Mouse (Mus musculus): ENCODE results near the gene Tmem217. TPM values are rescaled to one million over a fixed set of nuclear protein-coding genes. Genes with fewer than 3 reads are reported as not detected.

Tmem217 gene
- total RNA-seq (2012; rRNA removed) (2.3 and 2.5 TPM in 2 replicates), polyA plus RNA-seq (2012; ENCODE audit: insufficient read depth in 1 of 2, insufficient read length in 2 of 2, low read depth in 1 of 2, low replicate concordance in 2 of 2, missing spikeins in 1 of 2) (1 to 10 TPM in 1 of 2 experiments, not detected in 1; 4.5 TPM)

DNA sequence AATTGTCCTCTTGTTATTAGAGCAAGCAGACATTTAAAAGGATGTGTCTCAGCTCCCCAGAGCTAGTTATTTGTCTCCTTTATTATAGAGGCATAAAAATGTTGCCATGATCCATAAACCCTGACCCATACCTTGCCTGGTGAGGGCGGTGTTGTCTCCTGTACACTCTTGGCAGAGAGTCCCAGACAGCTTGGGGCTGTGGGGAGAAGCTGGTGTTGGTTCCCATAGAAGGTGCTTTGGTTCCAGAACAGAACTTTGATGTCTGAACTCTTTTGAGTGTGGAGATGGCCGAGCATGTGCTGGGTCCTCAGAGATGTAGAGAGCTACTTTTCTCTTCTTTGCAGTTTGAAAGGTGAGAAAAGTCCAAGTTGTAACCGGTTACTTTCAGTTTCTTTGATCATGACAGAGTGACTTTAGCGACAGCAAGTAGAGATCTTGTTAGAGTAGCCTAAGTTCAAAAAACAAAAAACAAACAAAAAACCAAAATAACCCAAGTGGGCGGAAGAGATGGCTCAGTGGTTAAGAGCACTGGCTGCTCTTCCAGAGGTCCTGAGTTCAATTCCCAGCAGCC, at the start of gene Tmem217:
TSS of gene Tmem217 (minus strand) at position 224 of the 571 bp plus-strand sequence.
- no peak within 1 kb of the TSS for H3K27ac ChIP-seq (ENCODE audit: control insufficient read depth, low read depth, low read length)
- DNase-seq (ENCODE audit: low read depth, low spot score): no peak
- H3K4me1 ChIP-seq (ENCODE audit: control insufficient read depth in 1 of 2, insufficient read depth in 2 of 2, low read length in 2 of 2): peaks cover 14 to 19% of the 10 kb centered on the region in 2 experiments
- H3K36me3 ChIP-seq (ENCODE audit: control insufficient read depth in 1 of 2, insufficient read depth in 2 of 2, low read length in 2 of 2): peaks cover 0 to 23% of the 10 kb centered on the region in 2 experiments; a peak in 3 of 4 replicates
- no peak within 1 kb of the TSS for H3K9ac ChIP-seq (ENCODE audit: control insufficient read depth, low read depth, low read length, poor library complexity, severe bottlenecking)
- no peak within 1 kb of the TSS for H3K4me3 ChIP-seq (ENCODE audit: control insufficient read depth in 1 of 2, insufficient read depth in 1 of 2, low read depth in 2 of 2, low read length in 2 of 2)
- peaks cover 25% of the 10 kb centered on the region for H3K79me2 ChIP-seq (ENCODE audit: control insufficient read depth, insufficient read depth, low read length, poor library complexity)
- H3K9me3 ChIP-seq (replicated peaks; ENCODE audit: insufficient read depth, low read length): no peaks in the 10 kb centered on the region
- no peak for TF ChIP-seq RAD21 (IDR thresholded peaks at IDR 0.05; ENCODE audit: low read depth, low read length)
- H3K27me3 ChIP-seq (ENCODE audit: control insufficient read depth in 1 of 2, insufficient read depth in 2 of 2, low read length in 2 of 2): no peaks in the 10 kb centered on the region

DNA sequence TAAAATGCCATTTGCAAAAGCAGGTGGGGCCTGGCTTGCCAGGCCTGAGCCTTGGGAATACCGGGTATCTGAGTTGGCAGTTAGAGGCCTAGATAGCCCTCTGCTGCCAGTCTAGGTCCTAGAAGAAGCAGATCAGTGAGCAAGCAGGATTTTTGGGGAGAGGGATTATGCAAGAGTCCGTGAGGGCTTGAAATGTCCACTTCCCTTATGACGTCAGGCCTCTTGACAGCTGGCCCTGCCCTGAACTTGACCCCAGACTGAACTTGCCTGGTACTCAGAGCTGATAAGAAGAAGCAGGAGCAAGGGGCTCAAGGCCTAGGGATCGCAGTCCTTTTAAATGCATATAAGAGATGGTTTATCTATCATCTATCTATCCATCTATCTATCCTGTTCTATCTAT, 49.2 kb upstream of the Tmem217 start:
- no peak overlapping the region for H3K27ac ChIP-seq (ENCODE audit: control insufficient read depth, low read depth, low read length)
- no peak overlapping the region for H3K4me3 ChIP-seq (ENCODE audit: control insufficient read depth in 1 of 2, insufficient read depth in 1 of 2, low read depth in 2 of 2, low read length in 2 of 2)
- no peaks in the 10 kb centered on the region for H3K4me1 ChIP-seq (ENCODE audit: control insufficient read depth in 1 of 2, insufficient read depth in 2 of 2, low read length in 2 of 2)
- H3K27me3 ChIP-seq (ENCODE audit: control insufficient read depth in 1 of 2, insufficient read depth in 2 of 2, low read length in 2 of 2): no peaks in the 10 kb centered on the region
- DNase-seq (ENCODE audit: low read depth, low spot score): no peak
- H3K9ac ChIP-seq (ENCODE audit: control insufficient read depth, low read depth, low read length, poor library complexity, severe bottlenecking): no peak overlapping the region
- H3K79me2 ChIP-seq (ENCODE audit: control insufficient read depth, insufficient read depth, low read length, poor library complexity): no peaks in the 10 kb centered on the region
- no peaks in the 10 kb centered on the region; a peak in 1 of 4 replicates for H3K36me3 ChIP-seq (ENCODE audit: control insufficient read depth in 1 of 2, insufficient read depth in 2 of 2, low read length in 2 of 2)
- TF ChIP-seq ZMIZ1 (IDR thresholded peaks at IDR 0.05; ENCODE audit: low read depth, low read length) (no peak), CHD2 (IDR thresholded peaks at IDR 0.05; ENCODE audit: low read length) (no peak)
- no peaks in the 10 kb centered on the region for H3K9me3 ChIP-seq (replicated peaks; ENCODE audit: insufficient read depth, low read length)

DNA sequence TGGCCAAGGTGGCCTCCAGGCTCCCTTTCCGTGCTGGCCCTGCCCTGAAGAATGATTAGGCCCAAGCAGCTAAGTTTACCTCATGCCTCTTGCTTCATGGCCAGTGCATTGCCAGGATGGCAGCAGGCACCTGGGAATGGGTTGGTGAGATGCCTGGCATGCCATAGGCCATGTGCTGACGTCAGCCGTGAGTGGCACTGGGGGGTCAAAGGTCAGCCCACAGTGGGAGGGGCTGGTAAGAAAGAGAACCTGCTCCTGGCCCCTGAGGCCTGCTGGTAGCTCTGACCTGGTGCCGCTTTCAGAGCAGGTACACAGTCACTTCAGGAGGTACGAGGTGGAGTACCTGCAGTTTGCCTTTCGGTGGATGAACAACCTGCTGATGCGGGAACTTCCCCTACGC, 47.4 kb upstream of the Tmem217 start:
- Histone ChIP-seq H3K27ac (ENCODE audit: control insufficient read depth, low read depth, low read length) (no peak overlapping the region), H3K27me3 (ENCODE audit: control insufficient read depth in 1 of 2, insufficient read depth in 2 of 2, low read length in 2 of 2) (no peaks in the 10 kb centered on the region), H3K4me3 (ENCODE audit: control insufficient read depth in 1 of 2, insufficient read depth in 1 of 2, low read depth in 2 of 2, low read length in 2 of 2) (no peak overlapping the region), H3K4me1 (ENCODE audit: control insufficient read depth in 1 of 2, insufficient read depth in 2 of 2, low read length in 2 of 2) (no peaks in the 10 kb centered on the region), H3K9ac (ENCODE audit: control insufficient read depth, low read depth, low read length, poor library complexity, severe bottlenecking) (no peak overlapping the region), H3K79me2 (ENCODE audit: control insufficient read depth, insufficient read depth, low read length, poor library complexity) (no peaks in the 10 kb centered on the region), H3K9me3 (replicated peaks; ENCODE audit: insufficient read depth, low read length) (no peaks in the 10 kb centered on the region), H3K36me3 (ENCODE audit: control insufficient read depth in 1 of 2, insufficient read depth in 2 of 2, low read length in 2 of 2) (peaks cover 0 to 2% of the 10 kb centered on the region in 2 experiments; a peak in 2 of 4 replicates)
- DNase-seq (ENCODE audit: low read depth, low spot score): no peak
- no peak for TF ChIP-seq HCFC1 (IDR thresholded peaks at IDR 0.05; ENCODE audit: low read depth, low read length)
- TF ChIP-seq ZNF384 (IDR thresholded peaks at IDR 0.05; ENCODE audit: low read depth, low read length): no peak
- no peak for TF ChIP-seq UBTF (IDR thresholded peaks at IDR 0.05; ENCODE audit: borderline replicate concordance, insufficient read depth, low read depth, low read length)
- no peak for TF ChIP-seq MAZ (IDR thresholded peaks at IDR 0.05; ENCODE audit: low read depth, low read length)
- no peak for TF ChIP-seq MAFK (IDR thresholded peaks at IDR 0.05; ENCODE audit: borderline replicate concordance, low read depth, low read length)
- no peak for TF ChIP-seq TAL1 (IDR thresholded peaks at IDR 0.05; ENCODE audit: low read length)
